Comparison of ENCODE assay signal across 20 mouse cellular contexts in genomic region chr6:119642718-119643117, GRCm38 (mm10).
DNase-seq lines count a peak whose midpoint lies in the region; ATAC-seq and TF ChIP-seq lines count a peak whose summit lies in the region.
"Had no signal": no experiment of that assay in that cellular context is flagged by ENCODE, and none has a peak within 500 bp of the region (broad histone marks: within the 10 kb centered on the region; RNA-seq: fewer than 3 reads in every experiment).

No protein-coding gene starts in this region.

- H3K27me3 ChIP-seq in heart, postnatal 0 days (ENCODE audit: control insufficient read depth, insufficient read depth, low read length), result no peaks in the 10 kb centered on the region
- no peaks in the 10 kb centered on the region for H3K27me3 ChIP-seq in C2C12 (ENCODE audit: control insufficient read depth, insufficient read depth, insufficient read length)
- no peaks in the 10 kb centered on the region for H3K27me3 ChIP-seq in small intestine, adult 2 months (ENCODE audit: control insufficient read depth, insufficient read depth, low read length)
- H3K27me3 ChIP-seq: CH12.LX; embryonic facial prominence, embryonic 13.5 days had no signal

- H3K4me3 ChIP-seq in heart, postnatal 0 days (ENCODE audit: low read depth, low read length), result no peak overlapping the region
- no peak overlapping the region for H3K4me3 ChIP-seq in C2C12 (ENCODE audit: insufficient read depth, poor library complexity, severe bottlenecking)
- H3K4me3 ChIP-seq in small intestine, adult 2 months (ENCODE audit: low read depth, low read length), result no peak overlapping the region
- H3K4me3 ChIP-seq: embryonic facial prominence, embryonic 13.5 days; hindbrain, embryonic 10.5 days had no signal

- TF ChIP-seq EP300 in heart, postnatal 0 days (IDR thresholded peaks at IDR 0.05; ENCODE audit: low read depth), result no peak

- no peaks in the 10 kb centered on the region for H3K9me3 ChIP-seq in heart, postnatal 0 days (replicated peaks; ENCODE audit: control insufficient read depth, low read length)
- H3K9me3 ChIP-seq: embryonic facial prominence, embryonic 13.5 days; hindbrain, embryonic 10.5 days had no signal

- H3K79me2 ChIP-seq in C2C12 (ENCODE audit: control insufficient read depth, insufficient read depth), result no peaks in the 10 kb centered on the region

- peak overlapping the region; percentile 34; the same call in 1 of the 2 replicates for H3K27ac ChIP-seq in heart, postnatal 0 days (ENCODE audit: low read depth)
- H3K27ac ChIP-seq in small intestine, adult 2 months (ENCODE audit: insufficient read depth, low read depth, low read length), result peak overlapping the region; percentile 51; the same call in 1 of the 2 replicates
- H3K27ac ChIP-seq: embryonic facial prominence, embryonic 13.5 days; hindbrain, embryonic 10.5 days; kidney, postnatal 0 days; liver, embryonic 14.5 days had no signal

- no peaks in the 10 kb centered on the region for H3K4me1 ChIP-seq in heart, postnatal 0 days (ENCODE audit: control insufficient read depth, insufficient read depth)
- H3K4me1 ChIP-seq in small intestine, adult 2 months (ENCODE audit: control insufficient read depth, insufficient read depth, insufficient read length, low read length), result peaks cover 4% of the 10 kb centered on the region; the same call in 1 of the 2 replicates

- H3K36me3 ChIP-seq in heart, postnatal 0 days (replicated peaks; ENCODE audit: control insufficient read depth, insufficient read depth, low read length), result no peaks in the 10 kb centered on the region
- no peaks in the 10 kb centered on the region for H3K36me3 ChIP-seq in C2C12 (ENCODE audit: control insufficient read depth, insufficient read depth)
- H3K36me3 ChIP-seq in small intestine, adult 2 months (ENCODE audit: control insufficient read depth, insufficient read depth, low read length), result no peaks in the 10 kb centered on the region
- H3K36me3 ChIP-seq: embryonic facial prominence, embryonic 13.5 days; hindbrain, embryonic 10.5 days had no signal

- no peak overlapping the region for H3ac ChIP-seq in C2C12 (ENCODE audit: control insufficient read depth, insufficient read length, low read depth)

- intact Hi-C loops in heart, postnatal 36 days (cut with DNase I), result no loop called here
- intact Hi-C loops in left cerebral cortex, postnatal 4 days (cut with DNase I), result no loop called here

- no peak for TF ChIP-seq POLR2A in small intestine, adult 2 months (IDR thresholded peaks at IDR 0.05; ENCODE audit: low read depth, low read length)

- 27% methylated on average over 2 of the region's 2 CpGs for WGBS in heart, postnatal 0 days
- 18% methylated on average over 2 of the region's 2 CpGs for WGBS in small intestine, adult 2 months

- H3K9ac ChIP-seq in heart, postnatal 0 days (replicated peaks; ENCODE audit: low read depth, low read length), result no peak overlapping the region
- H3K9ac ChIP-seq: embryonic facial prominence, embryonic 13.5 days; liver, embryonic 14.5 days had no signal

- no peak overlapping the region for H3K4me2 ChIP-seq in heart, postnatal 0 days (ENCODE audit: low read depth, low read length)
- H3K4me2 ChIP-seq: embryonic facial prominence, embryonic 13.5 days had no signal

- H3K79me3 ChIP-seq in C2C12 (ENCODE audit: low read depth), result no peaks in the 10 kb centered on the region

- no peak for TF ChIP-seq CTCF in heart, postnatal 0 days (IDR thresholded peaks at IDR 0.05; ENCODE audit: low read depth)
- no peak for TF ChIP-seq CTCF in C2C12 (IDR thresholded peaks at IDR 0.05; ENCODE audit: control insufficient read depth, insufficient read depth, insufficient read length)
- no peak for TF ChIP-seq CTCF in small intestine, adult 2 months (IDR thresholded peaks at IDR 0.05; ENCODE audit: extremely low read depth, insufficient read length, insufficient replicate concordance, low read depth, low read length)

- peak; percentile 64; the same call in 1 of the 2 replicates for ATAC-seq in heart, postnatal 0 days (ENCODE audit: insufficient read depth, low read depth)
- ATAC-seq: forebrain, embryonic 14.5 days; inflammation-experienced regulatory T-cells, adult 6 months; midbrain, embryonic 16.5 days had no signal

- peak; percentile 33 for DNase-seq in heart, postnatal 0 days (ENCODE audit: low spot score)
- DNase-seq in heart, postnatal 36 days, result no peak
- peak; percentile 57 for DNase-seq in NIH3T3 (ENCODE audit: low read depth)
- DNase-seq in right cerebral cortex, postnatal 10 days (ENCODE audit: low spot score in 2 of 2), result no peak
- DNase-seq in left cerebral cortex, postnatal 4 days, result no peak
- DNase-seq: adrenal gland, adult 8-10 months; cerebellum, adult 9-11 months; gastrocnemius, postnatal 10 days; right cerebral cortex, postnatal 25 days; thymus, postnatal 14 days had no signal

TF ChIP-seq in C2C12, 6 proteins besides CTCF, POLR2A, EP300 and RAD21:
- TF ChIP-seq FOSL1 (IDR thresholded peaks at IDR 0.05; ENCODE audit: insufficient read depth, low read length, poor library complexity, severe bottlenecking) (peak; percentile 11), MYOG (IDR thresholded peaks at IDR 0.05; ENCODE audit: control insufficient read depth, extremely low read depth, insufficient read length) (no peak)

Comparison
In these comparisons a context has a peak if more than half of its experiments do, and no peak if none do; other contexts are left out.
1. DNase-seq: peak in heart, postnatal 0 days (single experiment) and NIH3T3 (single experiment); none in heart, postnatal 36 days (0 of 2), right cerebral cortex, postnatal 10 days (0 of 2) and left cerebral cortex, postnatal 4 days (single experiment).